Mouse (Mus musculus): Measurements from ENCODE around the gene Lbp.

DNA sequence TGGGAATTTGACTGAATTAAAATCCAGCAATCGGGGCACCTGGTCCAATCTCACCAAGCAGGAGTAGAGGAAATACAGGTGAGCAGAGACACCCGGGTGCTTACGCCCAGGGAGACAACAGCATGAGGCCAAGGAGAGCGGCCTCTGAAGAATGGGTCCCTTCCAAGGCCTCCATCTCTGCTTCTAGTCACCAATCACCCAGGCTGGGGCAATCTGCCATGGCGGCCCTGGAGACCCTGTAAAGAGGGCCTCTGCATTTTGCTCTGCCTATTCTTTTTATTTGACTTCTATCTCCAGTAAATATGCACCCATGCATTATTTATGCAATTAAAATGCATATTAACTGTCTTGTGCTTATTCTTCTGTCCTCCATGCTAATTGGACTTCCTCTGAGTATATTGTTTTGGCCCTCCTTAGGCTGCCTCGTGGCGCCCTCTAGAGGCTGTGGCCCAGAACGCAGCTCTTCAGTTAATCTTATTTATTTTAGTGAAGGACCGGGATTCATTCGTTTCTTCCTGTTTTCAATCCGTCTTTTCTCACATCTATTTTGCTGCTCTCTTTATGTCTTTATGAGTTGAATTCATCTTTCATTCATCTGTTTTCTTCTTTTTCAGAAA lies 33.8 kb downstream of the Lbp start:
- TF ChIP-seq CTCF (IDR thresholded peaks at IDR 0.05; ENCODE audit: control insufficient read depth, insufficient read depth, insufficient read length) (peak; percentile 13), MAX (IDR thresholded peaks at IDR 0.05) (no peak), MYOD1 (IDR thresholded peaks at IDR 0.05; ENCODE audit: control insufficient read depth, insufficient read length, low read depth) (no peak), CEBPB (IDR thresholded peaks at IDR 0.05; ENCODE audit: low read depth) (no peak), USF1 (IDR thresholded peaks at IDR 0.05; ENCODE audit: low read depth) (no peak), MYOG (IDR thresholded peaks at IDR 0.05; ENCODE audit: control insufficient read depth, extremely low read depth, insufficient read length) (no peak), FOSL1 (IDR thresholded peaks at IDR 0.05; ENCODE audit: insufficient read depth, low read length, poor library complexity, severe bottlenecking) (no peak)
